23 mouse cellular contexts compared by ENCODE assay signal in genomic region chr11:59377999-59378398, GRCm38 (mm10). TPM values are rescaled to one million over a fixed set of nuclear protein-coding genes. Genes with fewer than 3 reads are reported as not detected.
"Had no signal": no experiment of that assay in that cellular context is flagged by ENCODE, and none has a peak within 500 bp of the region (broad histone marks: within the 10 kb centered on the region; RNA-seq: fewer than 3 reads in every experiment).

No protein-coding gene starts in this region.

- H3K9me3 ChIP-seq: lung, embryonic 15.5 days; midbrain, embryonic 12.5 days; neural tube, embryonic 12.5 days; stomach, embryonic 15.5 days had no signal

- H3K4me3 ChIP-seq: lung, embryonic 15.5 days; megakaryocyte, embryonic 14.5 days; midbrain, embryonic 12.5 days; neural tube, embryonic 12.5 days; stomach, embryonic 15.5 days had no signal

- ATAC-seq: liver, postnatal 0 days; lung, postnatal 0 days had no signal

- H3K27ac ChIP-seq: lung, embryonic 15.5 days; macrophage; midbrain, embryonic 12.5 days; neural tube, embryonic 12.5 days; stomach, embryonic 15.5 days; stomach, postnatal 0 days had no signal

- H3K27me3 ChIP-seq: lung, embryonic 15.5 days; midbrain, embryonic 12.5 days; neural tube, embryonic 12.5 days; stomach, embryonic 15.5 days had no signal

- H3K4me1 ChIP-seq: lung, embryonic 15.5 days; midbrain, embryonic 12.5 days; neural tube, embryonic 12.5 days; stomach, embryonic 15.5 days had no signal

- H3K4me2 ChIP-seq: lung, embryonic 15.5 days; midbrain, embryonic 12.5 days; neural tube, embryonic 12.5 days; stomach, embryonic 15.5 days had no signal

- DNase-seq: liver, postnatal 0 days; lung, adult 2 months; lung, postnatal 14 days; lung, postnatal 36 days; midbrain, embryonic 14.5 days; right cerebral cortex, postnatal 14 days; thymus, adult 2 months; thymus, postnatal 25 days; thymus, postnatal 4 days had no signal

- H3K9ac ChIP-seq: liver, postnatal 0 days; lung, embryonic 15.5 days; midbrain, embryonic 12.5 days; neural tube, embryonic 12.5 days; stomach, embryonic 15.5 days had no signal

- H3K36me3 ChIP-seq: lung, embryonic 15.5 days; midbrain, embryonic 12.5 days; neural tube, embryonic 12.5 days; stomach, embryonic 15.5 days had no signal

RNA-seq across cellular contexts. Expression of gene Prss38, which starts 2.5 kb away (rescaled TPM):
- total RNA-seq: megakaryocyte progenitor cell, adult 5-6 weeks; midbrain, postnatal 0 days; monocyte, adult 5-6 weeks; neutrophil, adult 5-6 weeks had no signal
- polyA plus RNA-seq: liver, postnatal 0 days; lung, adult 2 months; lung, embryonic 15.5 days; lung, postnatal 0 days; midbrain, postnatal 0 days; neural tube, embryonic 12.5 days; neural tube, embryonic 14.5 days; spleen, adult 2 months; stomach, embryonic 15.5 days; stomach, postnatal 0 days; thymus, adult 2 months had no signal
